Mouse (Mus musculus) embryonic facial prominence, embryonic 14.5 days (tissue): ENCODE data around the gene Saxo1. TPM values are rescaled to one million over a fixed set of nuclear protein-coding genes. Genes with fewer than 3 reads are reported as not detected.

Experiments used
- ATAC-seq: fragments of 200-750 bp; cut with Nextera tagmentation; 2 replicates; pipeline ENCODE4 v1.8.0; 2017; ENCODE audit warnings: low read depth, moderate number of reproducible peaks, moderate TSS enrichment
- DNase-seq: peaks from one replicate; pipeline ENCODE4 v3.0.0-alpha.2; 2015; ENCODE audit warnings: low spot score
- H3K27ac ChIP-seq: fragments of 300-500 bp; sonication (generic); replicated peaks from 2 replicates; pipeline ENCODE4 v1.5.1; 2014; ENCODE audit warnings: low read depth, mild to moderate bottlenecking, low read length, moderate library complexity
- H3K27me3 ChIP-seq: fragments of 300-500 bp; sonication (generic); replicated peaks from 2 replicates; pipeline ENCODE4 v1.6.1; 2014; ENCODE audit warnings: low read length; ENCODE audit not compliant: control insufficient read depth, insufficient read depth
- H3K36me3 ChIP-seq: fragments of 300-500 bp; sonication (generic); 2 replicates; pipeline ENCODE4 v1.6.1; 2014; ENCODE audit warnings: low read length, mixed read lengths; ENCODE audit not compliant: control insufficient read depth, insufficient read depth
- H3K4me1 ChIP-seq: fragments of 300-500 bp; sonication (generic); 2 replicates; pipeline ENCODE4 v1.6.1; 2014; ENCODE audit warnings: antibody characterized with exemption, low read length; ENCODE audit not compliant: control insufficient read depth, insufficient read depth
- H3K4me2 ChIP-seq: fragments of 300-500 bp; sonication (generic); 2 replicates; pipeline ENCODE4 v1.6.1; 2014; ENCODE audit warnings: low read depth, mild to moderate bottlenecking, low read length, moderate library complexity, mixed read lengths
- H3K4me3 ChIP-seq: fragments of 300-500 bp; sonication (generic); 2 replicates; pipeline ENCODE4 v1.5.1; 2014; ENCODE audit warnings: low read depth, mild to moderate bottlenecking, low read length
- H3K9ac ChIP-seq: fragments of 300-500 bp; sonication (generic); 2 replicates; pipeline ENCODE4 v1.6.1; 2014; ENCODE audit warnings: low read depth, mild to moderate bottlenecking, low read length, moderate library complexity, mixed read lengths
- H3K9me3 ChIP-seq: fragments of 300-500 bp; sonication (generic); 2 replicates; pipeline ENCODE4 v1.6.1; 2016; ENCODE audit warnings: low read length; ENCODE audit not compliant: control insufficient read depth
- WGBS: fragments of 180-500 bp; shearing (Covaris S2); extraction: QIAGEN DNeasy Blood & Tissue Kit; methylation state at CpG from one replicate; pipeline ENCODE4 v1.1.7; 2014; 5-methylcytosine and 5-hydroxymethylcytosine counted together
- polyA plus RNA-seq: library from polyadenylated mRNA; unstranded; fragments of >200 nt; fragmentation: Nextera tagmentation; extraction: Ambion mirVana; gene quantifications from 2 replicates; pipeline ENCODE4 v1.2.1, GENCODE M21; 2014

Saxo1 gene
- polyA plus RNA-seq, 1 experiment from 2014 or later = 0.10 TPM

DNA sequence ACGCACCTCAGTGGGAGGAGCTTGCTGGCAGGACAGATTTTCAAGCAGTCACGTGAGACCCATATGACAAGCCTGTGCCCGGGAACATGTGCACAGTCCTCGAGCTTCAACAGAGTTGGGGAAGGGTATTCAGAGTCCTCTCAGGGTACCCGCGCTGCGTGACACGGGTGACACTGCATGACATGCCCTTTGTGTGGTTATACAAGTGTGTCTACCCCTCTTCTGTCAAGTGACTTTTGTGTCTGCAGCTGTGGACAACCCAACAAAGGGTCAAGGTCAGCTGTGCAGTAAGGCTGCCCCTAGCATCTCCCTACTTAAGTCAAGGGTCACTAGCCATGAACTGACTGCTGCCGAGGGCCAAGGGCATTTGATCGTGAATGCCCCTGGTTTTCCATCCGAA lies 131.6 kb downstream of the Saxo1 start:
- Histone ChIP-seq H3K4me1 (no peaks in the 10 kb centered on the region), H3K9me3 (no peaks in the 10 kb centered on the region), H3K36me3 (peaks cover 49% of the 10 kb centered on the region), H3K4me2 (no peak overlapping the region), H3K9ac (no peak overlapping the region), H3K4me3 (no peak overlapping the region), H3K27ac (no peak overlapping the region), H3K27me3 (no peaks in the 10 kb centered on the region)
- ATAC-seq (no peak), DNase-seq (no peak)
- 82% methylated on average over 11 of the region's 11 CpGs for WGBS

DNA sequence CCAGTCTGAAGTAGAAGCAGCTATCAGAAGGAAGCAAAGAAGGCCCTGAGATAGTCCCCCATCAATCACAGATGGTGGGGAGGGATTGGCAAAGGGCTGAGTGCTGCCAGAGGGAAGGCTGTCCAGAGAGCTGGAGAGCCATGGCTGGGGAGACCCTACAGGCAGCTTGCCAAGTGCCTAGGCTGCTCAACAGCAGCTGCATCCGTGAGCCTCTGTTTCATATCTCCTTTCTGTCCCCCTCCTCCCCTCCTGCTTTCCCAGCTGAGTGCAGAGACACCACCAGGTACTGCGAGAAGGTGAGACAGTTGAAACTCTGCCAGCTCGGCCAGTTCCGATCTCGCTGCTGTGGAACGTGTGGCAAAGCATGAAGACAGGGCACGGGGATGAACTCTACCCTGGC lies 132.5 kb downstream of the Saxo1 start:
- H3K4me2 ChIP-seq = no peak overlapping the region
- ATAC-seq = no peak
- 69% methylated on average over 7 of the region's 7 CpGs for WGBS

DNA sequence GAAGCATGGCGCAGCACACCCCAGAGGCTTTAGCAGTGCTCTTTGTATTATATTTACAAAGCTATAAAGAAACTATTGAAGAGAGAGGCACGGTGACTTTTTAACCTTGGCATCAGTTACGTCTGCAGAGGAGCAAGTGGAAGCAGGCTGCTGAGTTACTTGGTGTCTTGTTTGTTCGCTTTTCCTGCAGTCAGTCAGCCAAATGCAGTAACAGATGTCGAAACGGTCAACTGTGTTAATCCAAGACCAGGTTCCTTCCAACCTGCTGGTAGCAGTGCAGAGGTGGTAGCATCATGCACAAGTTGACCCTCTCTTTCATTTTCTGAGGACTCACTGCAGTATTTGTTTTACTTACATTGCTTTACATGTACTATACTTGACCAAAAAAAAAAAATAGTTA lies 135.5 kb downstream of the Saxo1 start:
- Histone ChIP-seq H3K36me3 (peaks cover 45% of the 10 kb centered on the region), H3K27ac (no peak overlapping the region), H3K4me2 (no peak overlapping the region), H3K9ac (no peak overlapping the region), H3K27me3 (no peaks in the 10 kb centered on the region), H3K4me3 (no peak overlapping the region), H3K9me3 (no peaks in the 10 kb centered on the region), H3K4me1 (no peaks in the 10 kb centered on the region)
- DNase-seq (no peak), ATAC-seq (no peak)
- WGBS = 61% methylated on average over 6 of the region's 6 CpGs

More for the DNA sequence above, 132.5 kb downstream of the Saxo1 start:
- Histone ChIP-seq H3K36me3 (peaks cover 49% of the 10 kb centered on the region), H3K9me3 (no peaks in the 10 kb centered on the region), H3K4me3 (no peak overlapping the region), H3K27ac (no peak overlapping the region), H3K4me1 (no peaks in the 10 kb centered on the region), H3K27me3 (no peaks in the 10 kb centered on the region), H3K9ac (no peak overlapping the region)
- peak; percentile 49 for DNase-seq

DNA sequence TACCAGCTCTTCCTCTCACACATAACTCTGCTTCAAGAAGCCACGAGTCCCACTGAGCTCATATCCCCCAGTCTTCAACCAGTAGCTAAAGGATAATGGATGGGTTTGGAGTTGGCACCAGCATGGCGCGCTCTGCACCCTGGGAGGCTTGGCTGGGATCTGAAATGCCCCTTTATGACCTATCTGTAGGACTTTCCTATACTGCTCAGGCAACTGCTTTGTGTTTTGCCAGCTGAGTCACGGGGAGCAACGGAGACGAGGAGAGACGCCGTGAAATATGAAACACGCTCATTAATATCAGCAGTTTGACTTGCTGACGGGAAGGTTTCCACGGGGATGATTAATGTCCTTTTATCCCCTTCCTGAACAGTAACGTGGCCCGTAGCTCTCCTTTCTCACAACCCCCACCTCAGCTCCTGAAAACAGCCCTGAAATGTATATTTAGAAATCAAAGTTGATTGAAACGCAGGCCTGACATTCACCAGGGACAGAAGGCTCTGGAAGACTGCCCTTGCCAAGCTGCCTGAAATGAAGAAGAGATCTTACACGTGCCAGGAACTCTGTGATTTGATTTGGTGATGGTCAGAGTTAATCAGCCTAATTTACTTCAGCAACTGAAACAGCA lies 141.6 kb downstream of the Saxo1 start:
- peak; percentile 67 for DNase-seq
- Histone ChIP-seq H3K36me3 (peaks cover 5% of the 10 kb centered on the region; the same call in 1 of the 2 replicates), H3K9me3 (no peaks in the 10 kb centered on the region), H3K9ac (no peak overlapping the region), H3K27me3 (no peaks in the 10 kb centered on the region), H3K4me1 (peaks cover 7% of the 10 kb centered on the region; the same call in 1 of the 2 replicates), H3K4me2 (no peak overlapping the region), H3K4me3 (no peak overlapping the region), H3K27ac (no peak overlapping the region; the same call in 1 of the 2 replicates)
- 0 out of 2 replicates have a peak, but pooled peaks have one; percentile 44 for ATAC-seq
- 34% methylated on average over 15 of the region's 15 CpGs for WGBS

DNA sequence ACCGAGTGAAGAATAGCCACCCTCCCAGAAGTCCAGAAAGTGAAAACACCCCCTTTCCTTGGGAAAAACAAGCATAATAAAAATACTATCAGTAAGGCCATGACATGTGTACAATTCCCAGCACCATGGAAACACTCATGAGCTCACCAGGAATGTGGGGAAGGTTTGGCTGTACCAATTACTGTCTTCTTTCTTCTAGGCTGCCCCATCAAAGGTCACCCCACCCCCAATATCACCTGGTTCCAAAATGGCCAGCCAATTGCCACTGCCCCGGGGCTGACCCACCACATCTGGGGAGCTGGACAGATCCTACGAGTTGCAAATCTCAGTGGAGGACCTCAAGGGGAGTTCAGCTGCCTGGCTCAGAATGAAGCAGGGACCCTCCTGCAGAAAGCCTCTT lies 144.7 kb downstream of the Saxo1 start:
- Histone ChIP-seq H3K4me2 (no peak overlapping the region), H3K9me3 (no peaks in the 10 kb centered on the region), H3K27me3 (no peaks in the 10 kb centered on the region), H3K36me3 (0 out of 2 replicates have a peak, but pooled peaks cover 3% of the 10 kb centered on the region), H3K27ac (no peak overlapping the region), H3K4me3 (no peak overlapping the region), H3K4me1 (peaks cover 7% of the 10 kb centered on the region; the same call in 1 of the 2 replicates), H3K9ac (no peak overlapping the region)
- ATAC-seq (no peak), DNase-seq (no peak)
- WGBS = 65% methylated on average over 3 of the region's 3 CpGs

DNA sequence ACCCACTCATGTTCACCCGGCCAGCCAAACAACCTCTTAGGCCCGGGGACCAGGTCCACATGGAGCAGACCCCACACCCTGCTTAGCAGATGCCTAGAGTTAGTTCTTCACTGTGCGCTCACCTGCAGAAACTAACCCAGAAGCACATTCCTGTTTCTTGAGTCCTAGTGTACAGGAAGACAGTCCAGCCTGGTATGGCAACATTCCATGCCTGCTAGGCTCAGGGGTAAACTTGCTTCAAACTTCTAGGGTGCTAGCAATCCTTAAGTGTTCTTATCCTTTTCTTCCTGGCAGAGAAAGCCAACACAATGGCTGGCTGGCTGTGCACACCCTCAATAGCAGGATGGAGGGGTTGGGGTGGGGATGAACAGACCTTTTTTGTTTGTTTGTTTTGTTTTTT lies 147.2 kb downstream of the Saxo1 start:
- ATAC-seq = no peak
- Histone ChIP-seq H3K9ac (no peak overlapping the region), H3K4me1 (peaks cover 22% of the 10 kb centered on the region), H3K27ac (no peak overlapping the region), H3K4me2 (no peak overlapping the region), H3K36me3 (no peaks in the 10 kb centered on the region), H3K9me3 (no peaks in the 10 kb centered on the region), H3K27me3 (no peaks in the 10 kb centered on the region), H3K4me3 (no peak overlapping the region)
- DNase-seq = no peak
- 76% methylated on average over 3 of the region's 3 CpGs for WGBS

DNA sequence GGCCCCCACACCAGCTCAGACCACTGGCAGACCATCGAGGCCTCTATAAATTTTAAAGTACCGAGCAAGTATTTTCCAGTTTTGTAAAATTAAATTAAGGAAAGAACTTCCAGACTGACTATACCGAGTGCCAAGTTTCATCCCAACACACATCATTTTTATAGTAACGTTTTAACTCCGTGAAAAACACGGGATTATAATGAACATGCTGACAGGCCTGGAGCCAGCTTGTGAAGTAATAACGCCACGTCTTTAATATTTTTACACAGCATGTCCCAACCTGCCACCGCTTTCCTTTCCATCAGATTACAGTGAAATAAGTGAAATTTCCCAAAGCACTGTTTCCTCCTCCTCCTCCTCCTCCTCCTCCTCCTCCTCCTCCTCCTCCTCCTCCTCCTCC lies 149.7 kb downstream of the Saxo1 start:
- peak overlapping the region; percentile 59 for H3K27ac ChIP-seq

DNA sequence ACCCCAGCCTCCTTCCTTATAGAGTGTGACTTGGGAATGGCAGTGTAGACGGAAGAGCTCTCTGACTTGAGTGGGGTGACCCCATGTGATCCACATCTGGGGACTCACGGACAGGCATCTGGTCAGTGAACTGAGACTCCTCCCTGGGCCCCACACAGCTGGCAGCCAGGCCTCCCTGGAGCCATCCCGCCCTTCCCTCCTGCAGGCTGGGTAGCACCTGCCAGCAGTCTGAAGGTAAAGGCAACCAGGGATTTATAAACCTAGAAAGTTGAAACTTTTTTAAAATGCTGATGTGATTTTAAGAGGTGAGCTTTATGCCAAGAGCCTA lies 151.0 kb downstream of the Saxo1 start:
- Histone ChIP-seq H3K9ac (no peak overlapping the region), H3K36me3 (no peaks in the 10 kb centered on the region), H3K27ac (no peak overlapping the region), H3K4me2 (no peak overlapping the region), H3K9me3 (no peaks in the 10 kb centered on the region), H3K27me3 (no peaks in the 10 kb centered on the region), H3K4me3 (no peak overlapping the region), H3K4me1 (peaks cover 22% of the 10 kb centered on the region)
- ATAC-seq (no peak), DNase-seq (no peak)
- WGBS = 42% methylated on average over 3 of the region's 3 CpGs

More for the DNA sequence above, 149.7 kb downstream of the Saxo1 start:
- no peaks in the 10 kb centered on the region for H3K9me3 ChIP-seq
- H3K9ac ChIP-seq = no peak overlapping the region
- H3K36me3 ChIP-seq = no peaks in the 10 kb centered on the region
- 53% methylated on average over 9 of the region's 9 CpGs for WGBS
- no peak overlapping the region for H3K4me3 ChIP-seq
- no peak for ATAC-seq
- no peak overlapping the region for H3K4me2 ChIP-seq
- peak; percentile 58 for DNase-seq
- peaks cover 22% of the 10 kb centered on the region for H3K4me1 ChIP-seq
- no peaks in the 10 kb centered on the region for H3K27me3 ChIP-seq

DNA sequence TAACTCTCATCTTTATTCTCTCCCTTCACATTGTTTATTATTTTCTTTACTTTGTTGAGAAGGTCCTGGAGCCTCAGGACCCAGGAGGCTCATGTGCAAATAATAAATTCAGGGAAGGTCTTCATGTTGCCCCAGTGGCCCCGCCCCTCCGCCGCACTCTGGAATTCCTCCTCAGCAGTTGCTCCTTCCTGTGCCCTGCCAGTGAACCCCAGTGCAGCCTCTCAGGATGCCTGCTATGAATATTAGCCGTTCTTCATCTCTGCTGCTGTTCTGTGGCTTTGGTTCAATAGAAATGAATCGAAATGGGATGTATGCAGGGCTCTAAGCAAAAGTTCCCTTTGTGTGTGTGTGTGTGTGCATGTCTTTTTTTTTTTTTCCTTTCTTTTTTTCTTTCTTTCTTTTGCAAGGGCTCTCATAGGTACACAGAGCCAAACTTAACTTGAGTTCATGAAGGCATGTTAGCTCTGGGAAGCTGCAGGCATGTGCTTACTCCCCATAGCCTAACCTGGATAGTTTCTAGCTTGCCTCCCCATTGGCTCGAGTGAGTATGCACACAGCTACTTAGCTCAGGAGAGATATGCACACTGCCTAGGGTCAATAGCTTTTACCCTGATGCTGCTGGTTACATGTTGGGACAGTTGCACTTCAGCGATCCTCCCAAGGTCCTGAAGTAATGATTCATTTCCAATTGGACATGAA lies 151.5 kb downstream of the Saxo1 start:
- 0 out of 2 replicates have a peak, but pooled peaks have one; percentile 33 for ATAC-seq
- Histone ChIP-seq H3K36me3 (no peaks in the 10 kb centered on the region), H3K4me3 (no peak overlapping the region), H3K27ac (no peak overlapping the region), H3K4me2 (no peak overlapping the region), H3K27me3 (no peaks in the 10 kb centered on the region), H3K9me3 (no peaks in the 10 kb centered on the region), H3K4me1 (peaks cover 22% of the 10 kb centered on the region), H3K9ac (no peak overlapping the region)
- WGBS = 33% methylated on average over 7 of the region's 7 CpGs
- peak; percentile 73 for DNase-seq
